Mouse (Mus musculus): ENCODE measurements at regions not wholly inside any gene's neighbourhood (a gene's known extent, or its start where the extent isn't known, plus 50 kb on each side); places are given as distances from the start of the nearest gene placed in this dataset.
A peak's percentile ranks its signal among the peaks of the same experiment; 100 is the strongest.

DNA sequence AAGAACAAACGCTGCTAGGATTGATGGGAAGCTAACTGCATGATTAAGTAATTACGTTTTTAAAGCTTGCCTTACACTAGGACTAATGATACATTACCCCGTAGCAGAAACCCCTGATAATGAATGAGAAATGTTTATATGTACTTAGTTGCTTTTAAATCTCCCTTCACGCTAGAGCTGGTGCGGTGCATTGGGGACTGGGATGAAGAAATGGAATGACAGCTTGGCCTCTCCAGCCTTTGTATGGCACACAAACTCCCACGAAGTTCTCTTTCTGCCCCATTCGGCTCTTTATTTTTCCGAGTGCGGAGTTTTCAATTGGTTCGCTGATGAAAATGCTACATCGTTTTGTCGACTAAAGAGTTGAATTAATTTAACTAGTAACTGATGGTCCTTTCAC is 659.8 kb downstream of the Tfap2b start:
- Histone ChIP-seq H3K4me1 (replicated peaks) (no peaks in the 10 kb centered on the region), H3K9me3 (no peaks in the 10 kb centered on the region), H3K4me3 (replicated peaks) (no peak overlapping the region), H3K9ac (replicated peaks) (no peak overlapping the region), H3K27ac (no peak overlapping the region), H3K4me2 (replicated peaks) (no peak overlapping the region), H3K27me3 (no peaks in the 10 kb centered on the region), H3K36me3 (no peaks in the 10 kb centered on the region)
- no peak for ATAC-seq
- WGBS: 64% methylated on average over 12 of the region's 12 CpGs

- no peaks in the 10 kb centered on the region for H3K36me3 ChIP-seq
- no peaks in the 10 kb centered on the region for H3K4me1 ChIP-seq (replicated peaks)
- H3K27ac ChIP-seq: no peak overlapping the region
- H3K4me3 ChIP-seq (replicated peaks): no peak overlapping the region; the same call in 1 of the 2 replicates
- H3K4me2 ChIP-seq (replicated peaks): no peak overlapping the region; the same call in 1 of the 2 replicates
- no peaks in the 10 kb centered on the region for H3K9me3 ChIP-seq
- no peaks in the 10 kb centered on the region for H3K27me3 ChIP-seq
- H3K9ac ChIP-seq (replicated peaks): no peak overlapping the region
- WGBS: 48% methylated on average over 8 of the region's 8 CpGs
- no peak for ATAC-seq
These were observed 672.5 kb downstream of the Tfap2b start for GRCm38 (mm10) chr1:19881193-19881592.

- Histone ChIP-seq H3K27me3 (peaks cover 25% of the 10 kb centered on the region), H3K9me3 (no peaks in the 10 kb centered on the region), H3K36me3 (no peaks in the 10 kb centered on the region), H3K4me3 (replicated peaks) (no peak overlapping the region), H3K4me2 (replicated peaks) (no peak overlapping the region; the same call in 1 of the 2 replicates), H3K4me1 (replicated peaks) (peaks cover 25% of the 10 kb centered on the region), H3K9ac (replicated peaks) (no peak overlapping the region), H3K27ac (peak overlapping the region; percentile 63; the same call in 1 of the 2 replicates)
- 21% methylated on average over 5 of the region's 5 CpGs for WGBS
- peak; percentile 64 for ATAC-seq
These were observed 690.7 kb downstream of the Tfap2b start for GRCm38 (mm10) chr1:19899426-19899825.

GRCm38 (mm10) chr1:19899889-19900310 is 691.2 kb downstream of the Tfap2b start:
- Histone ChIP-seq H3K27ac (peak overlapping the region; percentile 54; the same call in 1 of the 2 replicates), H3K27me3 (peaks cover 25% of the 10 kb centered on the region)

GRCm38 (mm10) chr1:19900983-19901531 is 692.3 kb downstream of the Tfap2b start:
- H3K4me2 ChIP-seq (replicated peaks): no peak overlapping the region
- 7% methylated on average over 2 of the region's 2 CpGs for WGBS
- H3K4me1 ChIP-seq (replicated peaks): peaks cover 25% of the 10 kb centered on the region
- peak overlapping the region; percentile 8; the same call in 1 of the 2 replicates for H3K27ac ChIP-seq
- ATAC-seq: peak; percentile 54
- no peaks in the 10 kb centered on the region for H3K9me3 ChIP-seq
- H3K9ac ChIP-seq (replicated peaks): no peak overlapping the region
- no peak overlapping the region for H3K4me3 ChIP-seq (replicated peaks)
- H3K27me3 ChIP-seq: peaks cover 34% of the 10 kb centered on the region
- H3K36me3 ChIP-seq: no peaks in the 10 kb centered on the region

More at GRCm38 (mm10) chr1:19899889-19900310, 691.2 kb downstream of the Tfap2b start:
- Histone ChIP-seq H3K9ac (replicated peaks) (no peak overlapping the region), H3K4me3 (replicated peaks) (no peak overlapping the region), H3K4me1 (replicated peaks) (peaks cover 25% of the 10 kb centered on the region), H3K36me3 (no peaks in the 10 kb centered on the region), H3K9me3 (no peaks in the 10 kb centered on the region), H3K4me2 (replicated peaks) (no peak overlapping the region; the same call in 1 of the 2 replicates)
- WGBS: 5% methylated on average over 12 of the region's 12 CpGs
- peak; percentile 93 for ATAC-seq

DNA sequence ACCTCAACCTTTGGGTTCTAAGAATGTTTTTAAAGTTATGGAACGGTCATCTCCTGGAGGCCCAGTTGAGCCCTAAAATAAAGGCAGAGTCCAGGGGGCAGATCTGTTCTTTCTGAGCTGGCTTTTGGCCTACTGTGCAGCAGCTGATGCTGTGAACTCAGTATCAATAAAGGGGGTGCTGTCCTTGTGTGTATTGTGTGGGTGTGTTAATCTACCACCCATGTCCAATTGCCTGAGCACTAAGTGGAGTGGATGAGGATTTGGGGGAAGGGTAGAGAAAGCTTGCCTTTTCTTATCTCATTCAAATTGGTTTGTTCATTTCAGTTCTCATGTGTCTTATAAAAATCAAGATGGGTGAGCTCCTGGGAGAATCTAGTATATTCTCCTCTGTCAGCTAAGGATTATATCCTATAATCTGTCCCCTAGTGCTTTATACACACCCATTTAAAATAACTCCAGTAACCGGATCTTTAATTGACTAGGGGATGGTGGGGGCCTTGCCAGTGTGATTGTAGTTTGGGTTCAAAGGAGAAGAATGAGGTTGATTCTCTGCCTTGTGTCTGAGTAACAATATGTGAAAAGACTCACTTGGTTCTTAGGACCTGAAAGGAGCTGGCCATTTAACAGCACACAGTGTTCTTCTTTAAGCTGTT is 703.6 kb downstream of the Tfap2b start:
- Histone ChIP-seq H3K27me3 (peaks cover 38% of the 10 kb centered on the region), H3K9ac (replicated peaks) (no peak overlapping the region), H3K4me1 (replicated peaks) (no peaks in the 10 kb centered on the region), H3K36me3 (no peaks in the 10 kb centered on the region), H3K4me2 (replicated peaks) (no peak overlapping the region), H3K27ac (no peak overlapping the region), H3K9me3 (no peaks in the 10 kb centered on the region), H3K4me3 (replicated peaks) (no peak overlapping the region)
- ATAC-seq: no peak
- WGBS: 22% methylated on average over 2 of the region's 2 CpGs

- Histone ChIP-seq H3K27me3 (peaks cover 28% of the 10 kb centered on the region; the same call in 1 of the 2 replicates), H3K4me2 (replicated peaks) (no peak overlapping the region), H3K4me1 (replicated peaks) (no peaks in the 10 kb centered on the region), H3K27ac (no peak overlapping the region), H3K9ac (replicated peaks) (no peak overlapping the region), H3K9me3 (no peaks in the 10 kb centered on the region), H3K4me3 (replicated peaks) (no peak overlapping the region), H3K36me3 (no peaks in the 10 kb centered on the region)
- 91% methylated on average over 4 of the region's 4 CpGs for WGBS
- no peak for ATAC-seq
These were observed 699.1 kb downstream of the Pkhd1 start for GRCm38 (mm10) chr1:19918762-19919161.

GRCm38 (mm10) chr1:19927192-19927591 is 690.7 kb downstream of the Pkhd1 start:
- no peak overlapping the region for H3K4me2 ChIP-seq (replicated peaks)
- no peaks in the 10 kb centered on the region for H3K36me3 ChIP-seq
- no peak overlapping the region for H3K27ac ChIP-seq
- no peak overlapping the region for H3K4me3 ChIP-seq (replicated peaks)
- peaks cover 52% of the 10 kb centered on the region for H3K27me3 ChIP-seq
- 73% methylated on average over 1 of the region's 1 CpGs for WGBS
- no peak overlapping the region for H3K9ac ChIP-seq (replicated peaks)
- ATAC-seq: no peak
- peaks cover 10% of the 10 kb centered on the region for H3K4me1 ChIP-seq (replicated peaks)
- no peaks in the 10 kb centered on the region for H3K9me3 ChIP-seq

- Histone ChIP-seq H3K9me3 (no peaks in the 10 kb centered on the region), H3K4me2 (replicated peaks) (no peak overlapping the region), H3K36me3 (no peaks in the 10 kb centered on the region), H3K9ac (replicated peaks) (no peak overlapping the region), H3K4me3 (replicated peaks) (no peak overlapping the region), H3K27ac (no peak overlapping the region), H3K27me3 (peaks cover 51% of the 10 kb centered on the region), H3K4me1 (replicated peaks) (peaks cover 10% of the 10 kb centered on the region)
- ATAC-seq: peak; percentile 71
- WGBS: 3% methylated on average over 5 of the region's 5 CpGs
These were observed 690.0 kb downstream of the Pkhd1 start for GRCm38 (mm10) chr1:19927736-19928327.

DNA sequence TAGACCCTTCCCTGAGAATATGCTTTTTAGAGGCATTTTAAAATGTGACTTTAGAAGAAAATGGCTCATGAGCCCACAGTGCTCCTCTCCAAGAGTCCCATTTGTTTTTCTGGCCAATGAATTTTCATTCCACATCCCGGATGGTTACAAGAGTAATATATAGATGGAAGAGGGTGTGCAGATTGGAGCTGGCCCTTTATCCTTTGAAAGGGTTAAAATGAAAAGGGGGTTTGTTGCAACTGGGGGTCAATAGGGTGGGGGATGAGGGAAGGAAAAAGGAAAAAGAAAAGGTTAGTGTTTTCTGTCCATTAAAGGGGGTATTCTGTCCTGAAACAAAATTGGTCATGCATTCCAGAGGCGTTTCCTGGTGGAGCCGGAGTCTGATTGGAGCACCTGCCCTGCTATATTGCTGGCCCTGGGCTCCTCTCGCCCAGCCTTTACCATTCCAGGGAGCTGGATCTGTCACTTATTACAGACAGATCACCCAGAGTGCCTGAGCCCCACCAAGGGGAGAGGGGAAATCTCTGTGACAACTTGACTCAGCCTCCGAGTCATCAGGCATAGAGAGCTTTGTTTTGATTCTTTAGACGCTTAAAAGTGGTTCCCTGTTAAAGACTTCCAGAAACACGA is 666.7 kb downstream of the Pkhd1 start:
- peak overlapping the region; percentile 41 for H3K4me2 ChIP-seq (replicated peaks)
- 16% methylated on average over 7 of the region's 7 CpGs for WGBS
- H3K9me3 ChIP-seq: no peaks in the 10 kb centered on the region
- ATAC-seq: peak; percentile 94
- H3K36me3 ChIP-seq: no peaks in the 10 kb centered on the region
- peaks cover 16% of the 10 kb centered on the region for H3K4me1 ChIP-seq (replicated peaks)
- no peak overlapping the region for H3K27ac ChIP-seq
- H3K27me3 ChIP-seq: peaks cover 7% of the 10 kb centered on the region
- H3K4me3 ChIP-seq (replicated peaks): no peak overlapping the region
- no peak overlapping the region for H3K9ac ChIP-seq (replicated peaks)

DNA sequence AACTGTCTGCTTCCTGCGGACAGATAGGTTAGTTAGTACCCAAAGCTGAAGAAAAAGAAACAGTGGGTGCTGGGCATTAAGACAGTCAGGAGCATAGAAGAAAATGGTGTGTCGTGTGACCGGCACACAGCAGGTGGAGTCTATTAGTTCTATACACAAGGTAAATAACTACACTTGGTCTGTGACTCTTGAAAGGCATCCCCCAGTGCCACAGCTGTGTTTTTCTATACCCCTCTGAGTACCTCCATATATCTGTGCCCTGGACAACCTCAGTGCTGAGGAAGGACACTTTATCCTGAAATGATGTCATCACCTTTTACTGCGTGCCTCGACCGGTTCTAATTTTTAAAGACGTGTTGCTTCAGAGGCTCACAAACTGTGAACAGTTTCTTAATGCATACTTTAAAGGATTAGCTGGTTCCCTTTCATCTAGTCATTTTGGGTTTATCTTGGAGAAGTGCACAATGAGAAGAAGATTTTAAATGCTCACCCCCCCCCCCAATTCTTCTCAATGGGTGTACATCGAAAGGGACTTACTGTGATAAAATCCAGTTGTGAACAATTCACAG is 666.1 kb downstream of the Pkhd1 start:
- Histone ChIP-seq H3K4me2 (replicated peaks) (peak overlapping the region; percentile 41), H3K9me3 (no peaks in the 10 kb centered on the region), H3K36me3 (no peaks in the 10 kb centered on the region), H3K27ac (no peak overlapping the region), H3K9ac (replicated peaks) (no peak overlapping the region), H3K27me3 (peaks cover 7% of the 10 kb centered on the region), H3K4me3 (replicated peaks) (no peak overlapping the region), H3K4me1 (replicated peaks) (peaks cover 16% of the 10 kb centered on the region)
- 14% methylated on average over 8 of the region's 8 CpGs for WGBS
- peak; percentile 77 for ATAC-seq

GRCm38 (mm10) chr1:19973364-19973763 is 644.5 kb downstream of the Pkhd1 start:
- Histone ChIP-seq H3K4me3 (replicated peaks) (no peak overlapping the region), H3K27me3 (peaks cover 24% of the 10 kb centered on the region), H3K36me3 (no peaks in the 10 kb centered on the region), H3K4me2 (replicated peaks) (no peak overlapping the region), H3K9me3 (no peaks in the 10 kb centered on the region), H3K4me1 (replicated peaks) (0 out of 2 replicates have a peak, but pooled peaks cover 5% of the 10 kb centered on the region), H3K27ac (no peak overlapping the region), H3K9ac (replicated peaks) (no peak overlapping the region)
- 47% methylated on average over 4 of the region's 4 CpGs for WGBS
- peak; percentile 83 for ATAC-seq

All from midbrain, embryonic 13.5 days (tissue).